Mouse (Mus musculus) olfactory bulb, adult 2 months (tissue): ENCODE data around the gene Vmn2r110. TPM values are rescaled to one million over a fixed set of nuclear protein-coding genes. Genes with fewer than 3 reads are reported as not detected.

Source experiments
- H3K27ac ChIP-seq: fragments of 200-500 bp; 2 replicates; pipeline ENCODE4 v1.5.1; 2012; ENCODE audit warnings: low read depth, low read length; ENCODE audit not compliant: insufficient read depth
- H3K4me1 ChIP-seq: fragments of 200-500 bp; 2 replicates; pipeline ENCODE4 v1.6.1; 2012; ENCODE audit warnings: low read length; ENCODE audit not compliant: control insufficient read depth, insufficient read depth
- H3K4me3 ChIP-seq: fragments of 200-500 bp; 2 replicates; pipeline ENCODE4 v1.5.1; 2012; ENCODE audit warnings: mild to moderate bottlenecking, low read depth, low read length, moderate library complexity; ENCODE audit not compliant: insufficient read depth
- CTCF ChIP-seq: fragments of 200-500 bp; IDR thresholded peaks from 2 replicates; pipeline ENCODE4 v1.5.1; 2012; ENCODE audit warnings: low read depth, mild to moderate bottlenecking, low read length, moderate library complexity; ENCODE audit not compliant: insufficient read depth
- POLR2A ChIP-seq: fragments of 200-500 bp; IDR thresholded peaks from 2 replicates; pipeline ENCODE4 v1.6.1; 2012; ENCODE audit warnings: mild to moderate bottlenecking, low read depth, low read length, moderate library complexity; ENCODE audit not compliant: insufficient read depth
- WGBS: fragments of 180-500 bp; shearing (Covaris S2); methylation state at CpG from one replicate; pipeline ENCODE4 v1.1.7; 2018; 5-methylcytosine and 5-hydroxymethylcytosine counted together
- polyA plus RNA-seq: library from polyadenylated mRNA; stranded (reverse); fragments of >200 nt; gene quantifications from 2 replicates; pipeline ENCODE4 v1.2.4, GENCODE M21; 2012; ENCODE audit warnings: low replicate concordance; ENCODE audit not compliant: missing spikeins, insufficient read depth, insufficient read length

Vmn2r110 gene
- polyA plus RNA-seq: not detected in 2 replicates

GRCm38 (mm10) chr17:20596323-20596722, at the start of gene Vmn2r110:
Gene Vmn2r110 (minus strand): TSS chr17:20596423.
- H3K4me1 ChIP-seq: no peaks in the 10 kb centered on the region
- WGBS: 27% methylated on average over 1 of the region's 1 CpGs
- no peak within 1 kb of the TSS for H3K27ac ChIP-seq
- no peak for TF ChIP-seq POLR2A
- no peak for TF ChIP-seq CTCF
- no peak within 1 kb of the TSS for H3K4me3 ChIP-seq

- Histone ChIP-seq H3K4me3 (no peak within 1 kb of the TSS), H3K4me1 (no peaks in the 10 kb centered on the region), H3K27ac (no peak within 1 kb of the TSS)
- no peak for TF ChIP-seq CTCF
- TF ChIP-seq POLR2A: no peak
Measured at GRCm38 (mm10) chr17:20624777-20625176, 28.6 kb upstream of the Vmn2r110 start, which contains the start of gene Fpr-rs3. Gene Fpr-rs3 (minus strand): TSS chr17:20624877.

- 93% methylated on average over 1 of the region's 1 CpGs for WGBS
- Histone ChIP-seq H3K4me1 (no peaks in the 10 kb centered on the region), H3K27ac (no peak within 1 kb of the TSS), H3K4me3 (no peak within 1 kb of the TSS)
- no peak for TF ChIP-seq CTCF
- TF ChIP-seq POLR2A: no peak
Measured at GRCm38 (mm10) chr17:20564656-20565055, 31.6 kb downstream of the Vmn2r110 start, which contains the start of gene Vmn2r109. Gene Vmn2r109 (minus strand): TSS chr17:20564756.

Other genes starting within 250 kb of the Vmn2r110 start
- gene Vmn1r224, start 182.3 kb downstream of the Vmn2r110 start, polyA plus RNA-seq: not detected in 2 replicates
- not detected in 2 replicates for gene Vmn2r108, start 115.1 kb downstream of the Vmn2r110 start, polyA plus RNA-seq
- gene Vmn1r225, start 98.3 kb downstream of the Vmn2r110 start, polyA plus RNA-seq: not detected in 2 replicates
- gene Vmn2r109, start 31.7 kb downstream of the Vmn2r110 start, polyA plus RNA-seq: not detected in 2 replicates
- not detected in 2 replicates for gene Fpr-rs3, start 28.5 kb upstream of the Vmn2r110 start, polyA plus RNA-seq
- not detected in 2 replicates for gene Vmn1r226, start 86.4 kb upstream of the Vmn2r110 start, polyA plus RNA-seq
- gene Vmn1r227, start 133.4 kb upstream of the Vmn2r110 start, polyA plus RNA-seq: not detected in 2 replicates
- not detected in 2 replicates for gene Vmn1r228, start 189.7 kb upstream of the Vmn2r110 start, polyA plus RNA-seq
- gene Vmn1r229, start 215.1 kb upstream of the Vmn2r110 start, polyA plus RNA-seq: not detected in 2 replicates
- not detected in 2 replicates for gene Vmn1r230, start 244.0 kb upstream of the Vmn2r110 start, polyA plus RNA-seq